Mouse (Mus musculus): ENCODE measurements at regions not wholly inside any gene's neighbourhood (a gene's known extent, or its start where the extent isn't known, plus 50 kb on each side); places are given as distances from the start of the nearest gene placed in this dataset.

GRCm38 (mm10) chr3:149333607-149334006, 343.3 kb upstream of the Adgrl2 start:
- TF ChIP-seq CTCF (IDR thresholded peaks at IDR 0.05; ENCODE audit: extremely low read depth, insufficient read depth, low read length) (no peak), POLR2A (IDR thresholded peaks at IDR 0.05; ENCODE audit: extremely low read depth, insufficient read depth, low read length) (no peak)

All from cortical plate, adult 2 months (tissue).